Mouse (Mus musculus): ENCODE measurements around the gene Srcap. TPM values are rescaled to one million over a fixed set of nuclear protein-coding genes. Genes with fewer than 3 reads are reported as not detected.

Gene Srcap
- total and polyA plus RNA-seq, 2 experiments from 2014 or later, result 16.1 to 29.3 TPM

- Histone ChIP-seq H3K9ac (replicated peaks; ENCODE audit: low read depth, low read length) (no peak within 1 kb of the TSS), H3K36me3 (replicated peaks; ENCODE audit: control insufficient read depth, insufficient read depth, low read length) (peaks cover 64% of the 10 kb centered on the region), H3K9me3 (replicated peaks; ENCODE audit: control insufficient read depth, low read length) (no peaks in the 10 kb centered on the region), H3K4me3 (ENCODE audit: low read depth, low read length) (no peak within 1 kb of the TSS), H3K4me2 (ENCODE audit: low read depth, low read length) (no peak within 1 kb of the TSS), H3K27me3 (ENCODE audit: control insufficient read depth, insufficient read depth, low read length) (no peaks in the 10 kb centered on the region), H3K27ac (ENCODE audit: low read depth) (no peak within 1 kb of the TSS), H3K4me1 (ENCODE audit: control insufficient read depth, insufficient read depth) (0 out of 2 replicates have a peak, but pooled peaks cover 9% of the 10 kb centered on the region)
- 88% methylated on average over 5 of the region's 5 CpGs for WGBS
- no peak for DNase-seq (ENCODE audit: low spot score)
- no peak for ATAC-seq (ENCODE audit: insufficient read depth, low read depth)
- no peak for TF ChIP-seq EP300 (IDR thresholded peaks at IDR 0.05; ENCODE audit: low read depth)
- TF ChIP-seq CTCF (IDR thresholded peaks at IDR 0.05; ENCODE audit: low read depth), result no peak
These were observed 49.6 kb downstream of the Srcap start, which contains the start of gene Tmem265 for GRCm38 (mm10) chr7:127561340-127561858. Gene Tmem265, plus strand, starts transcription at chr7:127561390.

- H3K27me3 ChIP-seq (ENCODE audit: control insufficient read depth, insufficient read depth, low read length), result no peaks in the 10 kb centered on the region
- no peak overlapping the region for H3K4me3 ChIP-seq (ENCODE audit: low read depth, low read length)
- peak; percentile 92 for ATAC-seq (ENCODE audit: insufficient read depth, low read depth)
- H3K9ac ChIP-seq (replicated peaks; ENCODE audit: low read depth, low read length), result no peak overlapping the region
- TF ChIP-seq CTCF (IDR thresholded peaks at IDR 0.05; ENCODE audit: low read depth), result peak; percentile 29
- TF ChIP-seq EP300 (IDR thresholded peaks at IDR 0.05; ENCODE audit: low read depth), result 0 out of 2 replicates have a peak, but pooled peaks have one; percentile 15
- H3K36me3 ChIP-seq (replicated peaks; ENCODE audit: control insufficient read depth, insufficient read depth, low read length), result peaks cover 44% of the 10 kb centered on the region
- WGBS, result 33% methylated on average over 6 of the region's 6 CpGs
- H3K9me3 ChIP-seq (replicated peaks; ENCODE audit: control insufficient read depth, low read length), result no peaks in the 10 kb centered on the region
- H3K27ac ChIP-seq (ENCODE audit: low read depth), result peak overlapping the region; percentile 9
- H3K4me2 ChIP-seq (ENCODE audit: low read depth, low read length), result no peak overlapping the region
- 0 out of 2 replicates have a peak, but pooled peaks cover 9% of the 10 kb centered on the region for H3K4me1 ChIP-seq (ENCODE audit: control insufficient read depth, insufficient read depth)
- DNase-seq (ENCODE audit: low spot score), result peak; percentile 87
These were observed 52.8 kb downstream of the Srcap start for GRCm38 (mm10) chr7:127564381-127565150.

- peak within 1 kb of the TSS; percentile 80 for H3K4me3 ChIP-seq (ENCODE audit: low read depth, low read length)
- TF ChIP-seq EP300 (IDR thresholded peaks at IDR 0.05; ENCODE audit: low read depth), result no peak
- no peak for TF ChIP-seq CTCF (IDR thresholded peaks at IDR 0.05; ENCODE audit: low read depth)
- DNase-seq (ENCODE audit: low spot score), result peak; percentile 100
- under 1% methylated on average over 17 of the region's 17 CpGs for WGBS
- H3K4me1 ChIP-seq (ENCODE audit: control insufficient read depth, insufficient read depth), result peaks cover 18% of the 10 kb centered on the region
- H3K36me3 ChIP-seq (replicated peaks; ENCODE audit: control insufficient read depth, insufficient read depth, low read length), result peaks cover 15% of the 10 kb centered on the region
- no peaks in the 10 kb centered on the region for H3K27me3 ChIP-seq (ENCODE audit: control insufficient read depth, insufficient read depth, low read length)
- no peaks in the 10 kb centered on the region for H3K9me3 ChIP-seq (replicated peaks; ENCODE audit: control insufficient read depth, low read length)
- H3K9ac ChIP-seq (replicated peaks; ENCODE audit: low read depth, low read length), result peak within 1 kb of the TSS; percentile 83
- peak within 1 kb of the TSS; percentile 78 for H3K27ac ChIP-seq (ENCODE audit: low read depth)
- H3K4me2 ChIP-seq (ENCODE audit: low read depth, low read length), result peak within 1 kb of the TSS; percentile 97
- peak; percentile 98 for ATAC-seq (ENCODE audit: insufficient read depth, low read depth)
These were observed 61.2 kb downstream of the Srcap start, which contains the start of gene Phkg2 for GRCm38 (mm10) chr7:127572895-127573471. Gene Phkg2, plus strand, starts transcription at chr7:127573340.

DNA sequence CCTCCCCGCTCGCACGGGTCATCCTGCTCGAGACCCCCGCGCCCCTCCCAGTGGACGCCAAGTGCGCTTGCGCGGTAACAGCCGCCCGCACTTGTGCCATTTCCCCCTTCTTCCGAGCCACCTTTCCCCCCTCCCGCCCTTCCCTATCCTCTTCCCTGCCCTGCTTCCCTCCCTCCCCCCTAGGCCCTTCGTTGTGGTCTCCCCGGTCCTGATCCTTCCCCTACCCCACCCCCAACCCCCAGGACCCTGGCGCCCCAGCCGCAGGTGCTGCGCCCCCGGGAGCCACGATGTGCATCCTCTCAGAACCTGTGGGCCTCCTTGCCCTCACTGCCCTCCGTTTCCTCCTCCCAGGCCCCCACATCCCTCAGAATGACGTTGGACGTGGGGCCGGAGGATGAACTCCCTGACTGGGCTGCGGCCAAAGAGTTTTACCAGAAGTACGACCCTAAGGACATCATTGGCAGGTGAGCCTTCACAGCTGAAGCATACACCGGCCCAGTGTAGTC is 61.8 kb downstream of the Srcap start:
- ATAC-seq (ENCODE audit: insufficient read depth, low read depth) (no peak), DNase-seq (ENCODE audit: low spot score) (no peak)
- Histone ChIP-seq H3K36me3 (replicated peaks; ENCODE audit: control insufficient read depth, insufficient read depth, low read length) (peaks cover 20% of the 10 kb centered on the region), H3K27ac (ENCODE audit: low read depth) (peak overlapping the region; percentile 73), H3K9me3 (replicated peaks; ENCODE audit: control insufficient read depth, low read length) (no peaks in the 10 kb centered on the region), H3K4me2 (ENCODE audit: low read depth, low read length) (peak overlapping the region; percentile 97), H3K27me3 (ENCODE audit: control insufficient read depth, insufficient read depth, low read length) (no peaks in the 10 kb centered on the region), H3K9ac (replicated peaks; ENCODE audit: low read depth, low read length) (peak overlapping the region; percentile 83), H3K4me1 (ENCODE audit: control insufficient read depth, insufficient read depth) (peaks cover 18% of the 10 kb centered on the region), H3K4me3 (ENCODE audit: low read depth, low read length) (peak overlapping the region; percentile 80)
- TF ChIP-seq CTCF (IDR thresholded peaks at IDR 0.05; ENCODE audit: low read depth) (no peak), EP300 (IDR thresholded peaks at IDR 0.05; ENCODE audit: low read depth) (no peak)
- WGBS, result under 1% methylated on average over 23 of the region's 28 CpGs

DNA sequence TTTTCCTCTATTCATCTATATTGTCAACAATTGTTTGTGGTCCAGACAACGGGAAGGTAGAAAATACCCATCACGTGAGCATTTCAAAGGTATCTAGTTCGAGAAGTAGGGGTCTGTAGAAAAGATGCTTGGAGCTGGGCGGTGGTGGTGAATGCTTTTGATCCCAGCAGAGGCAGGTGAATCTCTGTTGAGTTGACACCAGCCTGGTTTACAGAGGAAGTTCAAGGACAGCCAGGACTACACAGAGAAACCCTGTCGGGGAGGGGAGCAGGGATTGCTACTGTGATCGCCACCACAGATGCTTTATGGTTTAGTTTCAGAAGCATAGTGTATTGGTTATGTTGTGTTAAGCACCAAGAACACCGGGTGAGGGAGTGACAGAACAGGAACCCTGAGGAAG is 62.3 kb downstream of the Srcap start:
- WGBS, result 19% methylated on average over 7 of the region's 7 CpGs
- 0 out of 2 replicates have a peak overlapping the region, but pooled peaks have one; percentile 73 for H3K27ac ChIP-seq (ENCODE audit: low read depth)

More for the DNA sequence above, 62.3 kb downstream of the Srcap start:
- Histone ChIP-seq H3K36me3 (replicated peaks; ENCODE audit: control insufficient read depth, insufficient read depth, low read length) (peaks cover 24% of the 10 kb centered on the region), H3K9me3 (replicated peaks; ENCODE audit: control insufficient read depth, low read length) (no peaks in the 10 kb centered on the region), H3K4me1 (ENCODE audit: control insufficient read depth, insufficient read depth) (peaks cover 18% of the 10 kb centered on the region), H3K27me3 (ENCODE audit: control insufficient read depth, insufficient read depth, low read length) (no peaks in the 10 kb centered on the region), H3K4me2 (ENCODE audit: low read depth, low read length) (peak overlapping the region; percentile 97), H3K9ac (replicated peaks; ENCODE audit: low read depth, low read length) (peak overlapping the region; percentile 83; the same call in 1 of the 2 replicates), H3K4me3 (ENCODE audit: low read depth, low read length) (peak overlapping the region; percentile 80)
- no peak for ATAC-seq (ENCODE audit: insufficient read depth, low read depth)
- DNase-seq (ENCODE audit: low spot score), result no peak
- TF ChIP-seq CTCF (IDR thresholded peaks at IDR 0.05; ENCODE audit: low read depth), result no peak
- no peak for TF ChIP-seq EP300 (IDR thresholded peaks at IDR 0.05; ENCODE audit: low read depth)
